Mouse (Mus musculus): ENCODE results near the gene Gm20388. TPM values are rescaled to one million over a fixed set of nuclear protein-coding genes. Genes with fewer than 3 reads are reported as not detected.

The Gm20388 gene
- polyA plus RNA-seq, 1 experiment from 2014 or later: not detected

DNA sequence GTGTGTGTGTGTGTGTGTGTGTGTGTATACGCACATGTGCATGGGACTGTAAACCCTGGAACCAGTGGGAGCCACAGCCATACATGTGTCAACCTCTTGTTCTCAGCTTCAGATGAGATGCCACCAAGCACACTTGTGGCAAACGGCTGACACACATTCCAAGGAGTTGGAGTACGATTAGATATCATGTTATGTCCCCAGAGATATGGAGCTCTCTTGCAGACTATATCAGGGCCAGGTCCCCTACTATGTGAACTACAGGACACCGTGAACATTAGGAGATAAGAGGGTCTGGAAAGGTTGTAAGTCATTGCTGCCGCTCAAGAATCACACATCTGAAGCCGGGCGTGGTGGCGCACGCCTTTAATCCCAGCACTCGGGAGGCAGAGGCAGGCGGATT is 2772.2 kb downstream of the Gm20388 start:
- TF ChIP-seq CTCF (IDR thresholded peaks at IDR 0.05; ENCODE audit: low read depth) (no peak), EP300 (optimal IDR thresholded peaks at IDR 0.05) (no peak)
- Histone ChIP-seq H3K36me3 (ENCODE audit: control insufficient read depth, insufficient read depth, low read length) (no peaks in the 10 kb centered on the region), H3K9ac (ENCODE audit: low read length) (no peak overlapping the region), H3K4me1 (replicated peaks; ENCODE audit: control insufficient read depth, insufficient read depth) (no peaks in the 10 kb centered on the region), H3K4me3 (ENCODE audit: low read depth, low read length) (no peak overlapping the region), H3K4me2 (replicated peaks; ENCODE audit: low read depth) (no peak overlapping the region), H3K9me3 (ENCODE audit: control insufficient read depth, low read length) (no peaks in the 10 kb centered on the region), H3K27ac (replicated peaks) (no peak overlapping the region), H3K27me3 (ENCODE audit: control insufficient read depth, insufficient read depth, low read length) (no peaks in the 10 kb centered on the region)
- no peak for ATAC-seq (ENCODE audit: low FRiP score, low TSS enrichment)
- DNase-seq (ENCODE audit: low spot score): no peak
- WGBS: 81% methylated on average over 11 of the region's 11 CpGs

DNA sequence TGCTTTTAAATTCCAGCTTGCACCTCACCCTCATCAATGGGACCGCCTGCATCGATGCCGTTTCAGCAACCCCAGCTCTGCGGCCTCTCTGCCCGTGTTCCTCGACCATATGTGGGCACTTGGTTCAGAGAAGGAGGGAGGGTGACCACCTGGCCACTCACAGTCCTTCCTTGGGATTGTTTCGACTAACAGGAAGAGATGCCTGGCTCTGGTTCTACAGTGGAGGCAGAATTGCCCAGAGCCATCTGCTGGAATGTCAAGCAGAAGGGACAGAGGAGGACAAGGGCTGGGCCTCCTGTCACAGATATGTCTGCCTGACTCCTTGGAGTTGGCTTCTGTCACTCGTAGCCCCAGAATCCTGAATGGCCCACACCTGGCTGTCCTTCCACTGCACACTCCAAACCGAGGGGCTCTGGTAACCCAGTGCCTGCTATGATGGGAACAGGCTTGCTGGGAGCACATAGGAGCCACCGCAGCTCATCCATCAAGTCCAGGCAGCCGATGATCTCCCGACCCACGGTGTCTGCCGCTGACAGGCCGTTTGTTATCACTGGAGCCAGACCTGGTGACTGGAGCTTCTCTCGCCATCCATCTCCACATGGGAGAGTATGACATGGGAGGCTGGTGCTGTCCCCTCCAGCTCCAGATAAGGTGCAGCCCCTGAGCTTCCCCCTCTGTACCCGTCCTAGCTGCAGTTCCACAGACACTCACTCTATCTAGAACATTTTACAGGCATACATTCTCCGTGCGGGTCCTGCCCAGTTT is 2774.6 kb downstream of the Gm20388 start:
- Histone ChIP-seq H3K4me2 (replicated peaks; ENCODE audit: low read depth) (no peak overlapping the region), H3K4me1 (replicated peaks; ENCODE audit: control insufficient read depth, insufficient read depth) (no peaks in the 10 kb centered on the region), H3K27ac (replicated peaks) (no peak overlapping the region), H3K9ac (ENCODE audit: low read length) (no peak overlapping the region), H3K27me3 (ENCODE audit: control insufficient read depth, insufficient read depth, low read length) (no peaks in the 10 kb centered on the region), H3K36me3 (ENCODE audit: control insufficient read depth, insufficient read depth, low read length) (no peaks in the 10 kb centered on the region), H3K4me3 (ENCODE audit: low read depth, low read length) (no peak overlapping the region), H3K9me3 (ENCODE audit: control insufficient read depth, low read length) (no peaks in the 10 kb centered on the region)
- WGBS: 47% methylated on average over 19 of the region's 19 CpGs
- no peak for TF ChIP-seq CTCF (IDR thresholded peaks at IDR 0.05; ENCODE audit: low read depth)
- no peak for ATAC-seq (ENCODE audit: low FRiP score, low TSS enrichment)
- DNase-seq (ENCODE audit: low spot score): no peak

DNA sequence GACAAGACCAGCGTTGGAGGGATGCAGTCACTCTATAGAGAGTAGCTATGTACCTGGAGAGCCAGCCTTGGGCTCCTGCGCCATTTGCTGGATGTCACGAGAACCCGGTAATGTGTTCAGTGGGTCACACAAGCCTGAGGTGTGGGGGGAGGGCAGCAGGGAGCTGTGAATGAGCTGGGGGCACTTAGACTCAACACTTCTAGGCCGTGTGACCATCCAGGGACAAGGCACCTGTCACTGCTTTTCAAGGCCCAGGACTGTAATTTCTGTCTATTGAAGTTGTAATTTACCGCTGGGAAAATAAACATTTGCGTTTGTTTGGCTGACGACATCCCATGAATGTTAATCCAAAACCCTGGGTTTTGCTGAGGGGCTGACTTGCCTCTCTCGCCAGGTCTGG is 2776.2 kb downstream of the Gm20388 start:
- ATAC-seq (ENCODE audit: low FRiP score, low TSS enrichment): no peak
- Histone ChIP-seq H3K4me1 (replicated peaks; ENCODE audit: control insufficient read depth, insufficient read depth) (no peaks in the 10 kb centered on the region), H3K4me3 (ENCODE audit: low read depth, low read length) (no peak overlapping the region), H3K27ac (replicated peaks) (no peak overlapping the region), H3K27me3 (ENCODE audit: control insufficient read depth, insufficient read depth, low read length) (no peaks in the 10 kb centered on the region), H3K9ac (ENCODE audit: low read length) (no peak overlapping the region), H3K36me3 (ENCODE audit: control insufficient read depth, insufficient read depth, low read length) (no peaks in the 10 kb centered on the region), H3K9me3 (ENCODE audit: control insufficient read depth, low read length) (no peaks in the 10 kb centered on the region), H3K4me2 (replicated peaks; ENCODE audit: low read depth) (no peak overlapping the region)
- WGBS: 53% methylated on average over 9 of the region's 9 CpGs
- no peak for DNase-seq (ENCODE audit: low spot score)
- TF ChIP-seq CTCF (IDR thresholded peaks at IDR 0.05; ENCODE audit: low read depth) (no peak), EP300 (optimal IDR thresholded peaks at IDR 0.05) (no peak)

DNA sequence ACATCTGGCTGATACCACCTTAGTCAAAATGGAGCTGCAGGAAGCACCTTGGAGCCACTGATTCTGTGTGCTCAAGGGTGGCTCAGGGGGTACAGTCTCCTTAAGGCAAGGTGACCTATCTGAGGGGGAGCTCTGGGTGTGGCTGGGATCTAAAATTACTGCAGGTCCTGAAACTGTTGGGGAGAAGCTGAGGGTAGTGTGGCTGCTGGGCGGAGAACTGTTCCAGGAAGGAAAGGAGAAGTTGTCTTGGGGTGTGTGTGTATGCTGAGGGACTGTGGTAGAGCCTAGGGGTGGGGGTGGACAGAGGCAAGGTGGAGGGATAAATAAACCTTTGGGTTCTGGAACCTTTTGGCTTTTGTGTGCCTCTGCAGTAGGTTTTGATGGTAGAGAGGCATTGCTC is 2778.7 kb downstream of the Gm20388 start:
- no peak for ATAC-seq (ENCODE audit: low FRiP score, low TSS enrichment)
- no peak overlapping the region for H3K9ac ChIP-seq (ENCODE audit: low read length)
- H3K27me3 ChIP-seq (ENCODE audit: control insufficient read depth, insufficient read depth, low read length): no peaks in the 10 kb centered on the region
- H3K27ac ChIP-seq (replicated peaks): no peak overlapping the region
- no peaks in the 10 kb centered on the region for H3K4me1 ChIP-seq (replicated peaks; ENCODE audit: control insufficient read depth, insufficient read depth)
- no peaks in the 10 kb centered on the region for H3K9me3 ChIP-seq (ENCODE audit: control insufficient read depth, low read length)
- WGBS: 79% methylated on average over 1 of the region's 1 CpGs
- TF ChIP-seq EP300 (optimal IDR thresholded peaks at IDR 0.05): no peak
- no peak for TF ChIP-seq CTCF (IDR thresholded peaks at IDR 0.05; ENCODE audit: low read depth)
- DNase-seq (ENCODE audit: low spot score): no peak
- no peak overlapping the region for H3K4me3 ChIP-seq (ENCODE audit: low read depth, low read length)
- no peaks in the 10 kb centered on the region for H3K36me3 ChIP-seq (ENCODE audit: control insufficient read depth, insufficient read depth, low read length)
- H3K4me2 ChIP-seq (replicated peaks; ENCODE audit: low read depth): no peak overlapping the region

DNA sequence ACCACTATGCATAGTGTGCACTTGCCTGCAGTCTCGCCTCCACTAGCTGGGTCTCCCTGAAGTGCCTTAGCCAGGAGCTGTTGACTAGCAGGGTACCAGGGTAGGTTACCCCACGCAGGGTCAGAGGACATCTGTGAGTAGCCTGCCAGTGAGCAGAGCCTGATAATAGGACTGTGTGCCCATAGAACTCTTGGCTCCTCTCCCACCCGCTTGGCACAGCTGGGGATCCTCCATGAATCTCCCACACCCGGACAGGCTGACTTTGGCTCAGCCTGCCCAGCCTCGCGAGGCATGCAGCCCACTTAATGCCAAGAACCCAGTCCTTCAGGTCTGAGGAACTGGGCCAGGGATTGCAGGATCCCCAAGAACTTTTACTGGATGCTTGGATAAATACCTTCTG is 2780.4 kb downstream of the Gm20388 start:
- Histone ChIP-seq H3K4me3 (ENCODE audit: low read depth, low read length) (no peak overlapping the region), H3K27me3 (ENCODE audit: control insufficient read depth, insufficient read depth, low read length) (no peaks in the 10 kb centered on the region), H3K9ac (ENCODE audit: low read length) (no peak overlapping the region), H3K9me3 (ENCODE audit: control insufficient read depth, low read length) (no peaks in the 10 kb centered on the region), H3K27ac (replicated peaks) (no peak overlapping the region), H3K4me2 (replicated peaks; ENCODE audit: low read depth) (no peak overlapping the region), H3K36me3 (ENCODE audit: control insufficient read depth, insufficient read depth, low read length) (no peaks in the 10 kb centered on the region), H3K4me1 (replicated peaks; ENCODE audit: control insufficient read depth, insufficient read depth) (no peaks in the 10 kb centered on the region)
- DNase-seq (ENCODE audit: low spot score): no peak
- no peak for ATAC-seq (ENCODE audit: low FRiP score, low TSS enrichment)
- 68% methylated on average over 6 of the region's 6 CpGs for WGBS
- TF ChIP-seq EP300 (optimal IDR thresholded peaks at IDR 0.05) (no peak), CTCF (IDR thresholded peaks at IDR 0.05; ENCODE audit: low read depth) (no peak)

GRCm38 (mm10) chr8:122692152-122692551 is 2781.5 kb downstream of the Gm20388 start:
- no peak overlapping the region for H3K4me2 ChIP-seq (replicated peaks; ENCODE audit: low read depth)
- ATAC-seq (ENCODE audit: low FRiP score, low TSS enrichment) (no peak), DNase-seq (ENCODE audit: low spot score) (no peak)
- H3K4me1 ChIP-seq (replicated peaks; ENCODE audit: control insufficient read depth, insufficient read depth): no peaks in the 10 kb centered on the region
- no peak overlapping the region for H3K4me3 ChIP-seq (ENCODE audit: low read depth, low read length)
- no peaks in the 10 kb centered on the region for H3K27me3 ChIP-seq (ENCODE audit: control insufficient read depth, insufficient read depth, low read length)
- no peak overlapping the region for H3K27ac ChIP-seq (replicated peaks)
- TF ChIP-seq EP300 (optimal IDR thresholded peaks at IDR 0.05): no peak
- no peak for TF ChIP-seq CTCF (IDR thresholded peaks at IDR 0.05; ENCODE audit: low read depth)
- H3K9me3 ChIP-seq (ENCODE audit: control insufficient read depth, low read length): no peaks in the 10 kb centered on the region
- H3K9ac ChIP-seq (ENCODE audit: low read length): no peak overlapping the region
- WGBS: 79% methylated on average over 8 of the region's 8 CpGs
- no peaks in the 10 kb centered on the region for H3K36me3 ChIP-seq (ENCODE audit: control insufficient read depth, insufficient read depth, low read length)
